Mouse (Mus musculus) cerebellum, adult 9-10 months (tissue): Measurements from ENCODE around the gene Gga3.
"Not testable (repeated sequence)": the region's sequence is repeated elsewhere in the genome, so short reads cannot be mapped to it uniquely, and the experiment has no call there.

ENCODE experiments used
- DNase-seq: peaks from one replicate; pipeline ENCODE4 v3.0.0; 2022

The Gga3 gene

GRCm38 (mm10) chr11:115603476-115604303 is at the start of gene Gga3, which contains the start of gene Mrps7:
Gene Gga3, minus strand, starts transcription at chr11:115604051.
Gene Mrps7, plus strand, starts transcription at chr11:115603925.
- peak; percentile 87 for DNase-seq

GRCm38 (mm10) chr11:115653194-115653593 is 49.3 kb upstream of the Gga3 start:
- no peak for DNase-seq

- peak; percentile 55 for DNase-seq
Measured at GRCm38 (mm10) chr11:115651680-115652079, 47.8 kb upstream of the Gga3 start.

- DNase-seq: peak; percentile 97
Measured at GRCm38 (mm10) chr11:115649706-115650105, 45.9 kb upstream of the Gga3 start.

- peak; percentile 88 for DNase-seq
Measured at GRCm38 (mm10) chr11:115647459-115647858, 43.6 kb upstream of the Gga3 start.

- no peak for DNase-seq
Measured at GRCm38 (mm10) chr11:115646439-115646838, 42.6 kb upstream of the Gga3 start.

GRCm38 (mm10) chr11:115645498-115645897 is 41.6 kb upstream of the Gga3 start:
- DNase-seq: not testable (repeated sequence)

- DNase-seq: no peak
Measured at GRCm38 (mm10) chr11:115644308-115644707, 40.5 kb upstream of the Gga3 start.

GRCm38 (mm10) chr11:115643265-115643664 is 39.4 kb upstream of the Gga3 start:
- DNase-seq: no peak

- no peak for DNase-seq
Measured at GRCm38 (mm10) chr11:115642705-115643104, 38.9 kb upstream of the Gga3 start.

GRCm38 (mm10) chr11:115641664-115642036 is 37.8 kb upstream of the Gga3 start:
- DNase-seq: no peak

- DNase-seq: no peak
Measured at GRCm38 (mm10) chr11:115640978-115641663, 37.3 kb upstream of the Gga3 start.

GRCm38 (mm10) chr11:115640311-115640828 is 36.5 kb upstream of the Gga3 start:
- no peak for DNase-seq

- DNase-seq: no peak
Measured at GRCm38 (mm10) chr11:115639540-115639939, 35.7 kb upstream of the Gga3 start.

- DNase-seq: no peak
Measured at GRCm38 (mm10) chr11:115638498-115639409, 34.9 kb upstream of the Gga3 start.

GRCm38 (mm10) chr11:115636960-115637359 is 33.1 kb upstream of the Gga3 start:
- no peak for DNase-seq

GRCm38 (mm10) chr11:115635484-115635883 is 31.6 kb upstream of the Gga3 start:
- no peak for DNase-seq

GRCm38 (mm10) chr11:115635041-115635440 is 31.2 kb upstream of the Gga3 start:
- no peak for DNase-seq

GRCm38 (mm10) chr11:115634109-115634508 is 30.3 kb upstream of the Gga3 start:
- DNase-seq: no peak

- no peak for DNase-seq
Measured at GRCm38 (mm10) chr11:115632862-115633261, 29.0 kb upstream of the Gga3 start.

GRCm38 (mm10) chr11:115632247-115632646 is 28.4 kb upstream of the Gga3 start:
- no peak for DNase-seq

GRCm38 (mm10) chr11:115631505-115631890 is 27.6 kb upstream of the Gga3 start:
- DNase-seq: no peak
